Mouse (Mus musculus) cerebellum, adult (tissue): ENCODE results near the gene Fstl1.

Source experiments
- ATAC-seq: cut with Nextera tagmentation; 2 replicates; pipeline ENCODE4 v1.9.2; 2017; ENCODE audit warnings: mild to moderate bottlenecking, moderate library complexity, mixed read lengths; ENCODE audit not compliant: insufficient number of reproducible peaks, low FRiP score, low TSS enrichment

Gene Fstl1

DNA sequence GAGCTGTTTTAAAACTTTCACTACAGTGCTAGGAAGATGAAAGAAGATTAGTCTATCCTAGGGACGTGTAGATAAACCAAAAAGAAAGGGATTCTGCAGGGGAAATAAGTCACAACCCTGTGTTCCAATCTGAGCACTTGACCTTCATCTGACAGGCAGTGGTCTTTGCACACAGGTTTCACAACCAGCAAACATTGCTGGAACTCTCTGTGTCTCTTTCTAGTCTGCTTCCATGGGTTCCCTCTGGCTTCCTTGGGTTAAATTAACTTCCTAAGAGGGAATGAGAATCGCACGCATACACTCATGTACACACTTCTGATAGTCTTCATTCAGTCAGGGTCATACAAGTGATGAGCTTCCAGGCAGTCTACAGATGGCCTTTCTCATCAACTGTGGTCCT, 87.2 kb downstream of the Fstl1 start:
- no peak for ATAC-seq

DNA sequence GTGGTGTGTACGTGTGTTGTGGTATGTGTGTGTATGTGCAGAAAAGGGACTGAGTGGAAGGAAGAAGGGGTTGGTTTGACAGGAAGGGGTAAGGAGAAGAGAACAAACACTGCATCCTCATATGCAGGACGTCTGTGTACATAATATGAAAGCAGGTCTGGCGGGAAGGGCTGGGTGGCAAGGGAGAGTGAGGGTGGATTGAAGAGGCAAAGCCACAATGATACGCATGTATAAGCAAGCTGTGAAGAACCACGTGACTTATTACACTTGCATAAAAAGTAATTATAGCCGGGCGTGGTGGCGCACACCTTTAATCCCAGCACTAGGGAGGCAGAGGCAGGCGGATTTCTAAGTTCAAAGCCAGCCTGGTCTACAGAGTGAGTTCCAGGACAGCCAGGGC, 89.2 kb downstream of the Fstl1 start:
- no peak for ATAC-seq

DNA sequence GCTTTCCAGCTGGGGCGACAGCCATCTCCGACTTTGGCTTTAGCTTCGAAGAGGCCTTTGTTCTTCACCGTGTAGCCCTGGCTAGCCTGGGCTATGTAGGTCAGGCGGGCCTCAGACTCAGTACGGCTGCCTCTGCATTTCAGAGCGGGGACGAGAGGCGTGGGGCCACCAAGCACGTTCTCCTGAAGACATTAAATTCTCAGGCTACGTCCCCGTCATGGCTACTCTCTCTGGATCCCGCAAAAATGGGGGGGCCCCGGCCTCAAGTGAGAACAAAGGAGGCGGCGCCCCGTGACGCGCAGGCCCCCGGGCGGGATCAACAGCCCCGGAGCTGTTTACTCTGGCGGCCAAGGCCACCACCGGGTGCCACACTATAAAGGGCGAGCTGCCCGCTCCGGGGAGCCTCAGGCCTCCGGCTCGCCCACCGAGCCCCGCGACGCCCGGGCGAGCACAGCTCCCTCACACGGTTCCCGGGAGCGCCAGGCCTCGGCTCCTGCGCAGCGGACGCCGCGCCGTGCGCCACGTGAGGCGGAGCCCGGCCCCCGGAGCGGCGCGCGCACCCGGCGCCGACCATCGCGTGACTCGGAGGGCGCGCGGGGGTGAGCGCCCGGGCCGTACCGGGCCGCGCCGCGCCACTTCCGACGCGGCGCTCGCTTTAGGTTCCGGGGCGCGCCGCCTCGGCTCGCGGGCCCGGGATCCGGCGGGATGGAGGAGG, 91.3 kb downstream of the Fstl1 start, which contains the start of gene Lrrc58:
Gene Lrrc58 (plus strand): TSS at position 599 of the 715 bp plus-strand sequence.
- peak; percentile 83 for ATAC-seq

GRCm38 (mm10) chr16:37868506-37869469, 92.1 kb downstream of the Fstl1 start:
- peak; percentile 75 for ATAC-seq

- no peak for ATAC-seq
Measured at GRCm38 (mm10) chr16:37869470-37870231, 93.0 kb downstream of the Fstl1 start.

DNA sequence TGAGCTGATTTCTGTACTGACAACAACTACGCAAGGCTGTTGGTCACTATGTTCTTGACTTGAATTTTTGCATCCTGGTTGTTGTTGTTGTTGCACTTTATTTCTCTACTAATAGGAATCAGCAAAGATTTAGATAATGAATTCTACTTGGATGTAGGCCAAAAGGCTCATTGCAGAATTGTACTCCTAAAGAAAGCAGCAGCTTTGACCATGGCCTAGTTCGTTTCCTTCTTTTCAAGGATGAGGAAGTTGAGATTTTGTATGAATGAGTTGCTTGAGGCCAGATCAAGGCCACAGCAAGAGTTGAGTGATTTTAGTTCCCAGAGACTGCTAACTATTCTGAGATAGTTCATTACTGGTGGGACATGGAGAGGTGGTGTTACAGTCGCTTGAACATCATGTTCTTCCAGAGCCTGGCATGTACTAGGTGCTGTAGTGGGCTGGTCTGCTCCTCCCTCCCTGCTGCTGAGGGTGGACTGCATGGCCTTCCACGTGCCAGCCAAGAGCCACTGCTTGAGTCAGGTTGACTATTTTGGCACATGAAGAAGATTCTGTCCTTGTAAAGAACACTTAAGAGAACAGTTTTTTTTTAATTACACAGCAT, 94.5 kb downstream of the Fstl1 start:
- ATAC-seq = no peak

DNA sequence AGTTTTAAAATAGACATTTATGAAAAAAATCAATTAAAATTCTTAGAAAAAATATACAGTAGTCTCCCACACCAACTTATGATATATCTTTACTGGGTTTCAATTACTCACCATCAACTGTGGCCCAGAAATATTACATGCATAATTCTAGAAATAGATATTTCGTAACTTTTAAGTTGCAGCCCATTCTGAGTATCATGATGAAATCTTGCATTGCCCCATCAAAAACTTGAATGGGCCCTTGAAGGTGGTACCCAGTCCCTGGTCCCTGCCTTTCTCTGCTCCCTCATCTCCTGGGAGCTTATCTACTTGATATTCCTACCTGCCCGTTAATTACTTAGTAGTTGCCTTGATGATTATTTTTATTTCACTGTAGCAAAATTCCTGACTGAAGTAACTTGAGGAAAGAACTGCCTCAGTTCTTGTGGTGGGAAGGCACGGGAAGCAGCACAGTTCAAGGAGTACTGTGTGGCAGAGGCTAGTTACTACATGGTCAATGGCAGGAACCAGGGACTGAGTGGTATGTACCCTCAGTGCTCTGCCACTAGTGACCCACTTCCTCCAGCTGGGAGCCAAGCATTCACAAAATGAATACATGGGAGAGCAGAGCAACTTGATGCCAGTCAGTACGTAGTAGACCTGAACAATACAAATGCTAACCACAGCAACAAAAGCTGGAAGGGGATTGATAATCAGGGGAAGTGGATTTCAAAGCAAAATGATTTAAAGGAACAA, 98.0 kb downstream of the Fstl1 start:
- no peak for ATAC-seq

GRCm38 (mm10) chr16:37877406-37877805, 100.7 kb downstream of the Fstl1 start:
- no peak for ATAC-seq

GRCm38 (mm10) chr16:37878951-37879505, 102.4 kb downstream of the Fstl1 start:
- ATAC-seq = no peak

DNA sequence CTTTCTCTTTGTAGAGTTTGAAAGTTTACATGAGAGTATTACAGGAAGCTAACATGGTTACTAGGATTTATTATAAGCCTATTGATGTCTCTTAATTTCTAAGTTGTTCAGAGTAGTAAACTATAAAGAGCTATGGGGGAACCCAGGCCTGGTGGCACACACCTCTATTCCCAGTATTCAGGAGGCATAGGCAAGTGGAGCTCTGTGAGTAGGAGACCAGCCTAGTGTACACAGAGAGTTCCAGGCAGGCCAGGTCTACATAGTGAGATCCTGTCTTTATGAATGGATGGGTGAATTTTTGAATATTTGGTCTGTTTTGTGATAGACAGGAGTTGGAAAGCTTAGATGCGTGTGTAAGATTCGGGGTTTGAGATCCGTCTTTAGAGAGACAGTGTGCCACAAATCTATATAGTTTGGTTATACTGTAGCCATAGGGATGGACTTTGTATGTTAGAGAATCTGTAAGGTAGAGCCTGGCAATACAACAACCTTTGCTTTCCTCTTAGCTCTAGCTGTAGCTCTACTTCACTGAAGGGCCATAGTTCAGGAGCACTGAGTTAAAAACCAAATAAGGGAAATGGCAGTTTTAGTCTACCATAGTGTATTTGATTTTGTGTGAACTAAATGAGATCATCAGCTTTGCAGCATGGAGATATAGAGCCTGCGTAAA, 103.2 kb downstream of the Fstl1 start:
- no peak for ATAC-seq

DNA sequence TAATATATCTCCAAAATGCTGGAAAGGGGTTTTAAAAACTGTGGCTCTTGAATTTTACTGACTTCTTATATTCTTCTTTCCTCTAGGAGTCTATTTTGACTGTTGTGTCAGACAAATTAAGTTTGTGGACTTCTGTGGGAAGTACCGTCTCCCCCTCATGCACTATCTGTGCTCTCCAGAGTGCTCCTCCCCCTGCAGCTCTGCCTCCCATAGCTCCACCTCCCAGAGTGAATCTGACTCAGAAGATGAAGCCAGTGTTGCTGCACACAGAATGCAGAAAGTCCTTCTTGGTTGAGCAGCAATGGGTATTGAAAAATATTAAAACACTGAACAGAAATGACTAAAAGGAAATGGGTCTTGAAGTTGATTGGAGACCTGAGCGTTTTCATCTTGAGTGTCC, 104.5 kb downstream of the Fstl1 start:
- ATAC-seq = no peak
